Mouse (Mus musculus) stomach, postnatal 0 days (tissue): ENCODE measurements around the gene Gm45713. TPM values are rescaled to one million over a fixed set of nuclear protein-coding genes. Genes with fewer than 3 reads are reported as not detected.
A peak's percentile ranks its signal among the peaks of the same experiment; 100 is the strongest.

Source experiments
- ATAC-seq: fragments of 200-750 bp; cut with Nextera tagmentation; 2 replicates; pipeline ENCODE4 v1.8.0; 2017; ENCODE audit not compliant: low FRiP score, low TSS enrichment
- DNase-seq: peaks from one replicate; pipeline ENCODE4 v3.0.0-alpha.2; 2016; ENCODE audit warnings: low spot score
- H3K27ac ChIP-seq: fragments of 300-500 bp; sonication (generic); replicated peaks from 2 replicates; pipeline ENCODE4 v1.5.1; 2014; ENCODE audit warnings: mild to moderate bottlenecking, control low read depth
- H3K27me3 ChIP-seq: fragments of 300-500 bp; sonication (generic); 2 replicates; pipeline ENCODE4 v1.6.1; 2014; ENCODE audit warnings: low read length; ENCODE audit not compliant: control insufficient read depth, insufficient read depth
- H3K36me3 ChIP-seq: fragments of 300-500 bp; sonication (generic); 2 replicates; pipeline ENCODE4 v1.6.1; 2014; ENCODE audit warnings: low read length, mixed read lengths; ENCODE audit not compliant: control insufficient read depth, insufficient read depth
- H3K4me1 ChIP-seq: fragments of 300-500 bp; sonication (generic); replicated peaks from 2 replicates; pipeline ENCODE4 v1.6.1; 2014; ENCODE audit warnings: antibody characterized with exemption; ENCODE audit not compliant: control insufficient read depth, insufficient read depth
- H3K4me2 ChIP-seq: fragments of 300-500 bp; sonication (generic); replicated peaks from 2 replicates; pipeline ENCODE4 v1.6.1; 2014; ENCODE audit warnings: low read depth, mild to moderate bottlenecking, control low read depth, moderate library complexity
- H3K4me3 ChIP-seq: fragments of 300-500 bp; sonication (generic); 2 replicates; pipeline ENCODE4 v1.5.1; 2014; ENCODE audit warnings: low read depth, low read length, control low read depth
- H3K9ac ChIP-seq: fragments of 300-500 bp; sonication (generic); 2 replicates; pipeline ENCODE4 v1.6.1; 2014; ENCODE audit warnings: mild to moderate bottlenecking, low read length, control low read depth, mixed read lengths
- H3K9me3 ChIP-seq: fragments of 300-500 bp; sonication (generic); 2 replicates; pipeline ENCODE4 v1.6.1; 2016; ENCODE audit warnings: low read length; ENCODE audit not compliant: control insufficient read depth
- CTCF ChIP-seq: IDR thresholded peaks from 2 replicates; pipeline ENCODE4 v1.5.1; 2016; ENCODE audit warnings: antibody characterized with exemption, low read depth, mild to moderate bottlenecking, moderate library complexity
- EP300 ChIP-seq: optimal IDR thresholded peaks from 2 replicates; pipeline ENCODE3; 2016; ENCODE audit warnings: antibody characterized with exemption
- whole genome bisulfite sequencing: fragments of 180-500 bp; shearing (Covaris S2); extraction: QIAGEN DNeasy Blood & Tissue Kit; methylation state at CpG from one replicate; pipeline ENCODE4 v1.1.7; 2014; 5-methylcytosine and 5-hydroxymethylcytosine counted together
- polyA plus RNA-seq: library from polyadenylated mRNA; unstranded; fragments of >200 nt; fragmentation: Nextera tagmentation; extraction: Ambion mirVana; gene quantifications from 2 replicates; pipeline ENCODE4 v1.2.1, GENCODE M21; 2015

The Gm45713 gene
- polyA plus RNA-seq = 0.17 and 1.1 TPM in 2 replicates

DNA sequence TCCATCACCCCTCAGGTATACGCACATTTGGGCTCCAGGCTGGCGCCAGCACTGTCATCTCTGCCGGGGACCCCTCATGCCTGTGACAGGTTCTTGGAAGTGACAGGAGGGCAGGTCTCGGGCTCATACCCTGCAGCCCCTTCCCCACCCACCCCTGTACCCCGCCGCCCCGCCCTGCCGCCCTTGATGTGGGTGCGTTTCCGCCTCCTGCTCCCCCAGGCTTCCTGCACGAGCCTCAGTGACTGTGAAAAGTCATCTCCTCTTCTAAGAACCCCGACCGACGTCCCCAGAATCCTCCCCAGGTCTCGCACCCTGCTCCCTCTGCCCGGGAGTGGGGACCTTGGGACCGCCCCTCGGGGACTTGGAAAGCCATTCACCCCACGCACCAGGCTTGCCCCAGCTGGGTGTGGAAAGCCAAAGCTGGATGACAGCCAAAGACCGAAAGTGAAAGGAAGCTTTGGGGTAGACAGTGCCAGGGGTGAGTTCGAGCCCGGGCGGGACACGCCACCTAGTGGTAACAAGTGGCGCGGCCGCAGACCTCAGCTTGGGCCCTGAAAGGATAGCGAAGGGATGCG lies at the start of gene Gm45713, which contains the start of gene Flt3l:
Gene Gm45713, minus strand, starts transcription at position 239 of the 575 bp plus-strand sequence.
Gene Flt3l, minus strand, starts transcription at position 440 of the 575 bp plus-strand sequence.
- H3K27ac ChIP-seq = peak within 1 kb of the TSS; percentile 45
- ATAC-seq (peak; percentile 85), DNase-seq (peak; percentile 88)
- H3K4me2 ChIP-seq = peak within 1 kb of the TSS; percentile 78
- H3K9me3 ChIP-seq = no peaks in the 10 kb centered on the region
- H3K36me3 ChIP-seq = no peaks in the 10 kb centered on the region
- H3K9ac ChIP-seq = peak within 1 kb of the TSS; percentile 70
- TF ChIP-seq EP300 = no peak
- peak; percentile 99 for TF ChIP-seq CTCF
- WGBS = 3% methylated on average over 29 of the region's 29 CpGs
- no peaks in the 10 kb centered on the region for H3K4me1 ChIP-seq
- no peaks in the 10 kb centered on the region for H3K27me3 ChIP-seq
- peak within 1 kb of the TSS; percentile 60 for H3K4me3 ChIP-seq

DNA sequence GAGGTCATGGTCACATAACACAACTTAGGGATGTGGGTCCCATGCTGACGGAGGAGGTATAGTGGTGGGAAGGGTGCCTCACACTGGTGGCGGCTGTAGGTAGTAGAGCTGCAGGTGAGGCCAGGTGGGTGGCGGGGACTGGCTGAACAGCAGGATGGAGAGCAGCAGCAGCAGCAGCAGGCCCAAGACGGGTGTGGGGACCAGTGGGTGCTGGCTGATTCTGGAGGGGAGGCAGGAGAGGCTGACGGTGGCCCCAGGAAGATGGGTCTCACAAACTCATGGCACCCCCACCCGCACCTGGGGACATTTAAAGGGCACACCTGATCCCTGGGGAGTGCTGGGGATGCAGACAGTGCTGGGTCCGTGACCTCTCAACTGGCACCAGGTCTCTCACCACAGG lies 47.6 kb upstream of the Gm45713 start:
- WGBS = 65% methylated on average over 7 of the region's 7 CpGs
- DNase-seq = no peak
- TF ChIP-seq EP300 = no peak
- TF ChIP-seq CTCF = no peak
- peaks cover 3% of the 10 kb centered on the region for H3K4me1 ChIP-seq
- no peak overlapping the region for H3K4me2 ChIP-seq
- H3K9ac ChIP-seq = no peak overlapping the region
- no peak overlapping the region for H3K4me3 ChIP-seq
- peaks cover 19% of the 10 kb centered on the region; the same call in 1 of the 2 replicates for H3K27me3 ChIP-seq
- no peaks in the 10 kb centered on the region for H3K36me3 ChIP-seq
- no peak overlapping the region for H3K27ac ChIP-seq
- no peak for ATAC-seq
- no peaks in the 10 kb centered on the region for H3K9me3 ChIP-seq

DNA sequence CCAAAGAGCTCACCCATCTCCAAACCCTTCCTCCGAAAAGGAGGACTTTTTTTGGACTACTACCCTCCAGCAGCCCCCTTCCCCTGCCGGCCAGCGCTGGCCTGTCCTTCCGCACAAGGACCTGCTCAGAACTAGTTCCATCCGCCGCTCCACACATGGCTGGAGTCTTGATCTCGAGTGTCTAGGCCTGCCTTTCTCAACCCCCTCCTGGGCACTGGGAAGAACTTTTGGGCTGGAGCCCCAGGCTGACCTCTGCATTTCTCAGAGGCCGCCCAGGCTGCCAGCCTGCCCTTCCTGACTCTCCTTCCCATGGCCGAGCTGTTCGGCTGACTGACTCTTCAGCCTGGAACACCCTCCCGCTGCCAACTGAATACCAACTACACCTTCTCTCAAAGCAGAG lies 46.6 kb upstream of the Gm45713 start:
- DNase-seq (no peak), ATAC-seq (no peak)
- TF ChIP-seq CTCF (no peak), EP300 (no peak)
- no peak overlapping the region for H3K27ac ChIP-seq
- H3K4me3 ChIP-seq = peak overlapping the region; percentile 27; the same call in 1 of the 2 replicates
- H3K9me3 ChIP-seq = no peaks in the 10 kb centered on the region
- 14% methylated on average over 11 of the region's 11 CpGs for WGBS
- H3K9ac ChIP-seq = 0 out of 2 replicates have a peak overlapping the region, but pooled peaks have one; percentile 23
- H3K36me3 ChIP-seq = no peaks in the 10 kb centered on the region
- H3K27me3 ChIP-seq = peaks cover 26% of the 10 kb centered on the region; the same call in 1 of the 2 replicates
- H3K4me1 ChIP-seq = peaks cover 3% of the 10 kb centered on the region
- peak overlapping the region; percentile 45 for H3K4me2 ChIP-seq

DNA sequence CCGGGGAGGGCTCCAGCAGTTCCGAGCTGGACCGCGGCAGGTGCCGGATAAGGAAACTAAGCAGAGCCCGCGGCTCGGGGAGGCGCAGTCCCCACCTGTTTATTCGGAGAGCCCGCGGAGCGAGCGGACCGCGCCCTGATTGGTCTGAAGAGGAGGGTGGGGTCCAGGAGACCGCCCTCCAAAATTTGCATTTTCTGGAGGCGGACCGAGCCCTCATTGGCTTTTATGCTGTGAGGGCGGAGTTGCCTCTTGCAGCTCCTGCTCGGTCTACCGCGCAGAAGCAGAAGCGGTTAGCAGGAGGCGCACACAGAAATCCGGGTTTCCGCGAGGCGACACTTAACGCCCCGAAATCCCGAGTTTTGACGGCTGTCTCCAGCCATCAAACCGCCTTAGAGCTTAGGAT lies 46.2 kb upstream of the Gm45713 start:
- Histone ChIP-seq H3K27me3 (peaks cover 29% of the 10 kb centered on the region; the same call in 1 of the 2 replicates), H3K4me3 (peak overlapping the region; percentile 27; the same call in 1 of the 2 replicates), H3K9me3 (no peaks in the 10 kb centered on the region), H3K9ac (no peak overlapping the region), H3K4me2 (peak overlapping the region; percentile 45), H3K36me3 (no peaks in the 10 kb centered on the region), H3K4me1 (peaks cover 3% of the 10 kb centered on the region), H3K27ac (no peak overlapping the region)
- ATAC-seq (peak; percentile 90), DNase-seq (peak; percentile 94)
- no peak for TF ChIP-seq CTCF
- under 1% methylated on average over 34 of the region's 34 CpGs for WGBS

DNA sequence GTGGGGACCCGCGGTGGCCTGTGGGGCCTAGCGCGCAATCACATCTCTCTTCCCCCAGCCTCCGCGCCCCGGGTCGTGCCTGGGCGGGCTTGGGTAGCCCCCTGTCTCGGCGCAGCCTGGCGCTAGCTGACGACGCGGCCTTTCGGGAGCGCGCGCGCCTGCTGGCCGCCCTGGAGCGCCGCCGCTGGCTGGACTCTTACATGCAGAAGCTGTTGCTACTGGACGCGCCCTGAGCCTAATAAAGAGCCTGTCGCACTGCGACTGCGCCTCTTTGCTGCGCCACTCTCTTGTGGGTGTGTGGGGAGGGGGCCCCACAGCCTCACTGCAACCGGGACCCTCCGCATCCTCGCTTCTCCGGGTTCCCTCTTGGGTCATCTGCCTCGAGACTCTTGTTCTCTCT lies 45.5 kb upstream of the Gm45713 start:
- no peak overlapping the region for H3K4me2 ChIP-seq
- H3K4me1 ChIP-seq = peaks cover 3% of the 10 kb centered on the region
- H3K9me3 ChIP-seq = no peaks in the 10 kb centered on the region
- H3K27me3 ChIP-seq = peaks cover 29% of the 10 kb centered on the region; the same call in 1 of the 2 replicates
- H3K4me3 ChIP-seq = peak overlapping the region; percentile 15; the same call in 1 of the 2 replicates
- H3K9ac ChIP-seq = no peak overlapping the region
- TF ChIP-seq CTCF (no peak; the same call in 1 of the 2 replicates), EP300 (no peak)
- 4% methylated on average over 34 of the region's 35 CpGs for WGBS
- H3K36me3 ChIP-seq = no peaks in the 10 kb centered on the region
- DNase-seq (peak; percentile 60), ATAC-seq (0 out of 2 replicates have a peak, but pooled peaks have one; percentile 16)
- H3K27ac ChIP-seq = no peak overlapping the region

DNA sequence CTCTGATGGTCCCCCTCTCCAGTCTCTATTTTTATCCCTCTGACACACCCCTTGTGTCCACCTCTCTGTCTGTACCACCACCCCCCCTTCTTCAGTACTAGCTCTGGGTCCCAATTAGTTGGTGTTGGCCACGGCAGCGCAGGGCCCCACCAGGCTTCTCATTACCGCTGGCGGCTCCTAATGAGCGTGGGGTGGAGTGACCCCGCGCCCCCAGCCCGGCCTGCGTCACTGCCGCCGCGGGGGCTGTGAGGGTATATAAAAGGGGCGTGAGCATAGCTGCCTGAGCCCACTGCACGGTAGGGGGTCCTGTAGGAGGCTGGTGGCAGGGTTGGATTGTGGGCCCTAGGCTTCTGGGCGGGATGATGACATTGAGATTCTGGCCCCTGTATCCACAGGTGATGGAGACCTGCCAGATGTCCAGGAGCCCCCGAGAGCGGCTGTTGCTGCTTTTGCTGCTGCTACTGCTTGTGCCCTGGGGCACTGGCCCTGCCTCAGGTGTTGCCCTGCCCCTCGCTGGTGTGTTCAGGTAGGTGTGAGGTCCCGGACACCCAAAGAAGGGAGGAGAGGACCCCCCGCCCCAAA lies 45.0 kb upstream of the Gm45713 start, which contains the start of gene Pth2:
Gene Pth2, plus strand, starts transcription at position 100 of the 582 bp plus-strand sequence.
- Histone ChIP-seq H3K4me3 (peak within 1 kb of the TSS; percentile 15; the same call in 1 of the 2 replicates), H3K4me2 (no peak within 1 kb of the TSS), H3K9me3 (no peaks in the 10 kb centered on the region), H3K27me3 (peaks cover 29% of the 10 kb centered on the region; the same call in 1 of the 2 replicates), H3K27ac (no peak within 1 kb of the TSS), H3K36me3 (no peaks in the 10 kb centered on the region), H3K9ac (no peak within 1 kb of the TSS), H3K4me1 (peaks cover 6% of the 10 kb centered on the region)
- ATAC-seq = no peak
- WGBS = 27% methylated on average over 19 of the region's 20 CpGs
- no peak for DNase-seq
- TF ChIP-seq CTCF = no peak
